Mouse (Mus musculus) heart, adult 8-10 months (tissue): ENCODE results near the gene Glis2. TPM values are rescaled to one million over a fixed set of nuclear protein-coding genes. Genes with fewer than 3 reads are reported as not detected.
A peak's percentile ranks its signal among the peaks of the same experiment; 100 is the strongest.

ENCODE experiments used
- DNase-seq: peaks from one replicate; pipeline ENCODE4 v3.0.0; 2022; ENCODE audit warnings: low spot score
- total RNA-seq, 4 experiments: library from RNA; stranded (reverse); gene quantifications; 2 replicates each; pipeline ENCODE4 v1.2.4; 2022

Gene Glis2
- 10 to 100 TPM in 2 of 4 experiments, 1 to 10 TPM in 2; 7.3 to 13.5 (median 9.5) TPM for total RNA-seq

DNA sequence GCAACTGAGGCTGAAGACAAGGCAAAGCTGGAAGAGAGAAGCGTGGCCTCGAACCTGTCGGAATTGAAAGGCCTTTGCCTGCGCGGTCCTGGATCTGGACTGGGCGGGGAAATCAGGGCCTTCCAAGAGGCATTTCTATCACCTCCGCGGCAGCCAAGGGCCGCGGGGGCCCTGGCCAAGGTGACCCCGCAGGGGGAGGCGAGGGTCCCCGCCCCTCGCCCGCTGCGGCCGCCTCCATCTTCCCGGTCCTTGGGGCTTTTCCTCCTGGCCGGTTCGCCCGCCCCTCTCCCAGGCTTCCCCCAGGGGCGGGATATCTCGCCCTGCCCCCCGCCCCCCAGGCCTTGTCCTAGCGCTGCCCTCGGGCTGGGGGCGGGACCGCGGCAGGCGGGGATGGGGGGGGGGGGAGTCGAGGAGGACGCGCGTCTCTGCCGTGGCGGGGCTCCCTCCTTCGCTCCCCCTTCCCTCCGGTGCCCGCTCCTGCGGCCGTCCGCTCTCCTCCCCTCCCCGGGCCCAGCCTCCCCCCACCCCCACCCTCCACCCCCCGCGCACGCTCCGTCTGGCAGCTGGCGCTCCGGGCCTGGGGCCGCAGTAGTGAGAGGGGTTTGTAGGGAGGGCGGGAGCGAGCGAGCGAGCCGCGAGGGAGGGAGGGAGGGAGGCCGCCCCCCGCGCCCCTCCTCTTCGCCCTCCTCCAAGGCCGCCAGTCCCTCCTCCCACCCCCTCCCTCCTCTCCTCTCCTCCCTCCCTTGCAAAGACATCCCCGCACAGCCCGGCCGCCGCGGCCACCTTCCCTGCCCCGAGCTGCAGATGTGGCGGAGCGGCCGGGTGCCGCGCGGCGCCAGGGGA, at the start of gene Glis2:
TSS of gene Glis2 (plus strand) at position 743 of the 843 bp plus-strand sequence.
- DNase-seq, result no peak

DNA sequence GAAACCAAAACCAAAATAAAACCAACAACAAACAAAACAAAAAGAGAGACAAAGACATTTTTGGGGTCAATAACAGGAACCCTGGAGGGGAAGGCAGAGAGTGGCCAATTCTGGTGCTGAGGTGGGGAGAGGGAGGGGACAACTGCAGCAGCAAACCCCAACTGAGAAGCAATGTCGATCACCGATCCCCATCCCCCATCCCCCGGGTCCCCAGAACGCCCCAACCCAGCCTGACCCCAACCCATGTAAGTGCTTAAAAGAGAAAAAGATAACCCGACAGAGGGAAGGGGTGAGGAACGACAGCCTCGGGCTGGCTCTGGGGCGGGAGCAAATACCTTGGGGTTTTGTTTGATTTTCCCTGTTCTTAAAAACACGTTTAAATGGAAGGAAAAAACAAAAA, 49.7 kb upstream of the Glis2 start:
- DNase-seq, result no peak

DNA sequence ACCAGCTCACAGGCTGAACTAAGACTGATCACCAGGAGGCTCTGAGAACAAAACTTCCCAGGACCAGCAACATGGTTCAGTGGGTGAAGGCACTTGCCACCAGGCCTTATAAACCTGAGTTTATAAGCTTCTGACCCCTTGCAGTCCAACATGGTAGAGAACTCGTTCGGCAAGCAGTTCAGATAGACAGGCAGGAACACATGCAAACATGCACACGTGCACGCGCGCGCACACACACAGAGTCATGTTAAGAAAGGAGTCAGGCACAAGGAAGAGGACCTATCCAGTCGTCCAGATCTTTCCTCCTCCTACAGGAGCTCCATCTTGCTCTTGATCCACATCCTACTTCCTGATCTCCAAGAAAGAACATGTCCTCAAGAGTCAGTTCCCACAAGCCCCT, 47.7 kb upstream of the Glis2 start:
- no peak for DNase-seq

DNA sequence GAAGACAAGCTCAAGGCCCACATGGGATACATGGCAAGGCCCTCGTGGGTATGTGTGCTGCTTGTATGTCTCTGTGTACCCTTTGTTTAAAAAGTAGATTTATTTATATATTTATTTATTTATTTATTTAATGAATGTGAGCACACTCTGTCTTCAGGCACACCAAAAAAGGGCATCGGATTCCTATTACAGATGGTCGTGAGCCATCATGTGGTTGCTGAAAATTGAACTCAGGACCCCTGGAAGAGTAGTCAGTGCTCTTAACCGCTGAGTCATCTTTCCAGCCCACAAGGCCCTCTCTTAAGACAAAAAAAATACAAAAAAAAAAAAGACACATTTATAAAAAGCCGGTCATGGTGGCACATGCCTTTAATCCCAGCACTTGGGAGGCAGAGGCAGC, 46.9 kb upstream of the Glis2 start:
- no peak for DNase-seq

DNA sequence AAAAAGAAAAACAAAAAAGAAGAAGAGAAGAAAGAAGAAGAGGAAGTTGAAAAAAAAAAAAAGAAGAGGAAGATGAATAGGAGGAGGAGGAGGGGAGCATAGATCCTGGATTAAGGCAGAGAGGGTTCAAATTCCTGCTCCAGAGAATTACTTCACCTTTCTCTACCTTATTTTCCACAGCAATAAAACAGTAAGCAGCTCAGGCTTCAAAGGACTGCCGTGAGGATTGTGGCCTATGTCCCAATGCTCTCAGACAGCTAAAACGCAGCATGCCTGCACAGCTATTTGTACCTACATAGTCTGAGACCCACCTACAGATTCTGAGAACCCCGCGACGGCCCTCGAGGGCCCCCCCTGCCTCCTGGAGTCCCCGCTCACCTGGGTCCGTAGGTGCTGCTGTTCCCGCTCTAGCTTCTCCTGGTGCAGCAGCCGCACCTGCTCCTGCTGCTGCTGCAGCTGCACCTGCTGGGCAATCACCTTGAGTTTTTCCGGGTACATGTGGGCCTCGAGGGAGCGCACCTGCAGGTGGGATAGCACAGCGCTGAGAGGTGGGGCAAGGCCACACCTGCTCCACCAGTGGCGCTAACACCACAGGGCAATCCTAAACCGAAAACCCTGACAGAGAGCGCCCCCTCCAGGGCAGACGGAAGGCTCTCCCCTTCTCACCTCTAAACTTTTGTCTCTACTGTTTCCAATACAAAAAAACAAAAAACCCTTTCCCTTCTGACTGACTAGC, 45.4 kb upstream of the Glis2 start:
- no peak for DNase-seq

DNA sequence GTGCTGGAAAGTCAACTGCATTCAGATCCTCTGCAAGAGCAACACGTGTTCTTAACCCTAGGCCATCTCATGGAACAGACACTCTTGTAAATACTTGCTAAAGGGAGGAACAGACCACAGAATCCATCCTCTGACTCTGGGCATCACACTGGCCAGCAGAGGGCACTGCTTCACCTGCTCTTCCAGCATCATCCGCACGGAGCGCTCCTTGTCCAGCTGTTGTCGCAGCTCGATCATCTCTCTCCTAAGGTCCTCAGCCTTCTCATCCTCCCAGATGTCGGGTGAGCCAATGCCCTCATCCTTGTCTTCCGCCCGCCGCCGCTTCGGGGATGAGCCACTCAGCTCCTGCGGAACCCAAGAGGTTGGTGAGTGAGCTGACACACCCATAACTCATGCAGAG, 43.5 kb upstream of the Glis2 start:
- DNase-seq, result peak; percentile 64

DNA sequence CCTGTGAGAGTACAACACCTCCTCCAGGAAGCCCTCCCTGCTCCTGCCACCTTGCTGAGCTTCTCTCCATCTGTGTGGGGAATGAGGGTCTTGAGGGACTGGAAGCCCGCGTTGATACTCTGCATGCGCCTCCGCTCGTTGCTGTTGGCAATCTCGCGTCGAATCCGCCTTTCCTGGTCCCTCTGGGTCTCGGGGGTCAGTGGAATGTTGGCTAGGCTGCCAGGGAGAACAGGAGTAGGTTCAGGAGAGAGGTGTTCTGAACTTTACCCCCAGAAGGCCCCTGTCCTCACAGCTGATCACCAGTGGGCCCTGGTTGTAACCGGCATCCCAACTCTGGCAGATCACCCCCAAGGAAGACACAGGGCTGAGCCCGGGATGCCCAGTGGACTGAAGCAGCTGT, 42.6 kb upstream of the Glis2 start:
- no peak for DNase-seq

DNA sequence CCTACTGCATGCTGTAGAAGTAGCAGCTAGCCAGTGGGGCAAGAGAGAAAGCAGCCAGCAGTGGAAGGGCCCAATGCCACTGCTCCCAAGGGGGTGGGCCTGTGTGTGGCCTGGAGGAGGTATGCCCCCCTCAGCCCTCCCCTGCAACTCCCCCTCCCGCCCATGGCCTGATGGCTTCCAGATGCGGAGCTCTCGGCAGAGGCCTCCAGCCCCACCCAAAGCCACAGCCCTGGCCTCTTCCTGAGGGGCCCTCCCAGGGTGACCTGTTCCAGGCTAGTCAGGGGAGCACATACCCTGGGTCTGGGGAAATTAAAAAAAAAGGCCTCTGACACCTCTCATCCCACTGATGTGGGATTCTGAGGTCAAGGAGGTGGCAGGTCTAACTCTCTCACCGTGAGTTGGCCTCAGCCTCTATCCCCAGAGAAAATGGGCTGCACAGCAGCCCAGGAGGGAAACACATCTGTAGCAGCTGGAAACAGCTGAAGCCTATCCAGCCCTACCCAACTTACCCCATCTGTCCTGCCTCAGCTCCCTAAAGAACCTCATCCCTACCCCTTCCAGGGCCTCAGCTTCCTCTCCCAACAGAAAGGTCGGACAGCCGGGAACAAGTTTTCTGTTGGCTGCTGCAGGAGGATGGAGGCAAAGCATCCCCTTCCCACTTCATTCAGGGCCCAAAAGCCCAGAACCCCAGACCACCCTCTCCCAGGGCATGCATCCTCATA, 41.5 kb upstream of the Glis2 start:
- no peak for DNase-seq

DNA sequence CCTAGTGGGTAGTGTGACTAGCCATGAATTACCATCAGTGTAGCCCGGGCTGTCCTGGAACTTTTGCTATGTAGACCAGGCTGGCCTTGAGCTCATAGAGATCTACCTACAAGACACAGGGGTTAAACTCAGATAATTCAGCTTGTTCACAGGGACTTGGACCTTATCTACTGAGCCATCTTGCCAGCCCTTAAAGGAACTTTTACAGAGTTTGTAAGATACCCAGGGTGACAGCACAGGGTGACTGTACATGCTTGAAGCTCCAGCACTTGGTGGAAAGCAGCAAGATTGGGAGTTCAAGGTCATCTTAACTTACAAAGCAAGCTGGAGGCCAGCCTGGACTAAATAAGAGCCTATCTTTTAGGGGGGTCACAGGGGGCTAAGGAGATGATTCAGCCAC, 39.0 kb upstream of the Glis2 start:
- DNase-seq, result no peak

DNA sequence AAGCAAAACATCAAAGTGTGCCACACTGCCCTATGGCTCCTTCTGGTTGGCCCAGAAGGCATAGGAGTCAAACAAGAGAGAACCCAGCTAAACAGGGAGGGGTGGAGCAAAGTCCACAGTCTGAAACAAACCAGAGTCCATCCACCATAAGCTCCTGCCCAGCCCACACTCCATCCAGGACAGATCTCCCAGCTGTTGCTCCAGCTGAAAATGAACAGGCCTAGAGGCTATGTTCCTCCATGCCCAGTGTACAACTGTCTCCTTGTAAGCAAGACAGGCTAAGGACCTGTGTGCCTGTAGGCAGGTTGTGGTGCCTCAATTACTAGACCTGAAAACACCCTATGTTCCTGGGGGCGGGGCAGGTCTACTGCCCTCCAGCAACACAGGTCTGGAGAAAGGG, 37.4 kb upstream of the Glis2 start:
- DNase-seq, result no peak

DNA sequence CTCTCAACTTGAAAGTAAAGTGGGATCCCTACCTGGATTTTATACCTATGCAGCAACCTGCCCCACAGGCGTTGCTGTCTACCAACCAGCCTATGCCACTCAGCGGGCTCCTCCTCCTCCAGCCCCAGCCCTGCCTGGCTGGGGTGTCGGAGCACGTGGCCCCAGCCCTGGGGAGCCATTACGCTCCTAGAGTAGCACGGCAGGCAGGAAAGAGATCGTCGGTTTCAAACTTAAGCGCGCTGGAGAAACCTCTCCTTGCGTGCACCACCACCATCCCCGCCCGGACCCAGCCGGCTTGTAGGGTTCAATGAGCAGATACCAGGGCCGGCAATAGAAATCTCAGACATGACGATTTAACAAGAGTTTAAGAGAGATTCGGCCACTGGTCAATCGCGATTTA, 36.6 kb upstream of the Glis2 start:
- DNase-seq, result peak; percentile 51

DNA sequence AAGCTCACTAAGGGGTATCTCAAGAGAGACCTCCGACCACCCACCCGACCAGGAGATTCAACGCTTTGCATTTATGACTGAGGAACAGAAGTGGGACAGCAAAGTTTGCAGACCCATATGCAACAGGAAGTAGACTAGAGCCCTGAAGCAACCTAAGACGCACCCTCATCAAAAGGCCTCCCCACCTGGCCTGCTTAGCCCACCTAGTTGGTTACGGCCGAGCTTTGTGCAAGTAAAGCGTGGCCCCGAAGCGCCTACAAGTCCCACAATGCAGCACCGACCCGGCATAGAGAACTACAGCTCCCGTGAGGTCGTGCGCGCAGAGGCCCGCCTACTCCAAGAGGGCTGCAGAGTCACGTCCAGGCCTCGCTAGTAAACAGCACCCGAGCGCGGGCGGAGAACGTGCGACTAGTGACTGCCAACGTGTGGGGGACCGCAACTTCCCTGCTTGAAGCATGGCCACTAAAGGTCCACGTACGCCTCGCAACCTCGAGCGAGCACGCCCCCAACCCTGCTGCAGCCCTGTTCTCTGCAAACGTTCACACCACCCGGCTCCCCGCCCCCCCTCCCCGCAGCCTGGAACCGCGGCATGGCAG, 36.0 kb upstream of the Glis2 start:
- DNase-seq, result peak; percentile 91

DNA sequence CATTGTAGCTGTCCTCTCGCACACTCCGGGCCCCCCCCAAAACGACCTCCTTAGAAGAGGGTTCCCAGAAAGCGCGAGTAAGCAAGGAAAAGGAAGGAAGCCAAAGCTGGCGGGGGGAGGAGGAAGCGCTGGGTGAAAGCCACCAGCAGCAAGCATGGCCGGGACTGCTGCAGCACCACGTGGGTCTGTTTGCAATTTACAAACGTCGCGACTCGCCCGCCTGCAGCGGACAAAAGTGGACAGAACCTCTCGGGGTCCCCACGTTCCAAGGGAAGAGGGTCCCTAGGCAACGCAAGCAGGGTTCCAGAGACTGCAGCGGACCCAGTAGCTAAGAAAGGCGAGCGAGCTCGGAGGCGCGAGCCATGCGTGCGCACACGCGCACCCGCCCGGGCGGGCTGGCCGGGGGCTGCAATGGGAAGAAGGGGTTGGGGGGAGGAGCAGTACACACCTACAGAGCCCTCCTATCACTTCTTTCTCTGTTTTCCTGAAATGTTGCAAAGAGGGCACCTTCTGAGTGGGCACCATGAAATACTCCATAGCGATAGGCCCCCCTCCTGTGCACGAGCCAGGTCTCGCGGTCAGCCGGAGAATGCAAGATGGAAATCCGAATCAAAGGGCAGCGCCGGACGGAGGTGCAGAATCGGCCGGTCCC, 35.4 kb upstream of the Glis2 start:
- peak; percentile 71 for DNase-seq

DNA sequence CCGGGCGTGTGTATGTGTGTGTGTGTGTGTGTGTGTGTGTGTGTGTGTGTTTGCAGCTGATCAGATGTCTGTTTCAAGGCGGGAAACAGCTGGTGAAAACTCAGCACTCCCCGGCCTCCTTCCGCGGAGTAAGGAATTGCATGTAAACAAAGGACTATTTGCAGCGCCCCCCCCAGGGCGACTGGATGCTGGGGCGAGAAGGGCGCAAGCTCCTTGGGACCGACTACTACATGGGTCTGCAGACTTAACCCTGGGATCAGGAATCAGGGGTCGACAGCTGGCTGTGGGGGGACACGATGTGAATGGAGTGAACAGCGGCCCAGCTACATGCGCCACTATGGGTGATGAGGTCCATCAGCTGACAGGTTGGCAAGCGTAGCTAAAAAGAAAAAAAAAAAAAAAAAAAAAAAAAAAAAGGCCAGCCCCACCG, 34.8 kb upstream of the Glis2 start, which contains the start of gene Tfap4:
TSS of gene Tfap4 (minus strand) at position 140 of the 430 bp plus-strand sequence.
- DNase-seq, result peak; percentile 88

DNA sequence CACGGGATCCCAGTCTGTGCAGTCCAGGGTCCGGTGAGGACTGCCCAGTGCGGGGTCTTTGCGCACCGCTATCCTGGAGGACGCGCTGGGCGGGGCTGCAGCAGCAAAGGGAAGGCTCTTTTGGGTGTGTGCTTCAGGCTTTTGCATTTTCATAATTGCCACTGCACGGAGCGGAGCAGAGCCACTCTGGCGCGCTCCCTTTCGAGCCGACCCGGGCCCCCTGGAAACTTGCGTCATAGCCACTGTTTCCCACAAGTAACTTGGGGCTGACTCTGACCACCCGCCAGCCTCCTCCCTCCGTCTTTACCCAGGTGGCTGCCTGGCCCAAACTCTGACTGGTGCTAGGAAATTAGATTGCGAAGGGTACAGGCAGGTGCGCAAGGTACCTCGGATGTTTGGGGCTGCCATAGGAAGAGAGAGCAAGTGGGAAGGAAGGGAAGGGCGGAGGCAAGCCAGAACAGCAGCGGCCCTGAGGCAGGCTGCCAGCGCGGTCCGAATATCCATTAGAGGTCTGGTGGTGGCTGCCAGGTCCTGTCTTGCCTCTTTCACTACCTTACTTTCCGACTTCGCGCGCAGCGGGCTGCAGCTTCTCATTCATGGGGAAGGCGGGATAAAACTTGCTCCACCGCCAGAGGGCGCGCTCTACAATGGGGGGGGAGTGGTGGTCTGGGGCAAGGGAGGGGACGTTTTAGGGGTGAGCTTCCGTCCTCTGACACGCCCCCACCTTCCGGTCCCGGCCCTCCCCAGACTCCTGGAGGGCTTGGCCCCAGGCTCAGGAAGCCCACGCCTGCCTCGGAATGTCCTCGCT, 34.2 kb upstream of the Glis2 start:
- DNase-seq, result peak; percentile 71

DNA sequence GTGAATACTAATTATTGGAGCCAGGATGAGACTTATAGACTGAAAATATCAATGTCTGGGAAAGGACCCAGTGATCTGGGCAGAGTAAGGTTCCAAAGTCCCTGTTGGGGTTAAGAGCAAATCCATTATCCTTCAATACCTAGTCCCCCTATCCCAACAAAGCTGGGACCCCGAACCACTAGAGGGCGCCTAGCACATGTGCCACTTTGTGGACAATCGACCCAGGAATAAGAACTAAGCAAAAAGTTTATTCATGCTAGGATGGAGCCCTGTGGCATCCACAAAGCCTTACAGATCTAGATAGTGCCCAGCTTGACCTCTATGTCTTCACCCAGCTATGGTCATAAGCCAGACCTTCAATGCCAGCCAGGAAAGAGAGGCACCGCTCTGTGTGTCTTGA, 26.6 kb upstream of the Glis2 start:
- DNase-seq, result peak; percentile 85

DNA sequence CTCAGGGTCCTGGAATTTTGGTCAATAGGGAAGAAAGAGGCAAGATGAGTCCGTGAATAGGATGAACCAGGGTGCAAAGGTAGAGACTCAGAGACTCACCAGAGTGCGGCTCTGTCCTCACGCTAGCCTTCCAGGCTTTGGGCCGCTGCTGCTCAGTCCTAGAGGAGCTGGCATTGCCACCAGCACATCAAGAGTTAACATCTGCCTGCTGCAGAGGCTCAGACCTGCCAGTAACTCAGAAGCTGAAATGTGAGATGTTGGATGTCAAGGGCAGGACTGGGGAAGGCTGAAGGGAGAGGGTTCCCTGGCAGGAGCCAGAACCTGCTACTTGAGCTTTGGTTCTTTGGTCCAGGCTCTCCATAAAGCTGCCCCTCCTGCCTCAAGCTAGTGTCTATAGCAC, 23.8 kb upstream of the Glis2 start:
- no peak for DNase-seq

DNA sequence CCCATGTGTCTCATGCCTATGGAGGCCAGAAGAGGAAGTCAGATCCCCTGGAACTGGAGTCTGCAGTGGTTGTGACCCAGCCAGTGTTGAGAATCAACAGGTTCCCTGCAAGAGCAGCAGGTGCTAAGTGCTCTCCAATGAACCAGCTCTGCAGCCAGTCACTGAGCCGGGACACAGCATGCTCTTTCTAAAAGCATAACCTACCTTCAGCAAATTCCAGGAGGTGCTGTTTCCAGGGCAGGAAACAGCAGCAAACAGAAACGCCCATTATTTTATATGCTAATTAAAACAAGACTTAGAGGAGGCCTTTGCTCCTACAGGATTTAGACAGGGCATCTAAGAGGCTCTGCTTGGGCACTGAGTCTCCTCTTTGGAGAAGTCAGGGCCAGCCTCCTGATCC, 18.5 kb upstream of the Glis2 start:
- DNase-seq, result no peak

DNA sequence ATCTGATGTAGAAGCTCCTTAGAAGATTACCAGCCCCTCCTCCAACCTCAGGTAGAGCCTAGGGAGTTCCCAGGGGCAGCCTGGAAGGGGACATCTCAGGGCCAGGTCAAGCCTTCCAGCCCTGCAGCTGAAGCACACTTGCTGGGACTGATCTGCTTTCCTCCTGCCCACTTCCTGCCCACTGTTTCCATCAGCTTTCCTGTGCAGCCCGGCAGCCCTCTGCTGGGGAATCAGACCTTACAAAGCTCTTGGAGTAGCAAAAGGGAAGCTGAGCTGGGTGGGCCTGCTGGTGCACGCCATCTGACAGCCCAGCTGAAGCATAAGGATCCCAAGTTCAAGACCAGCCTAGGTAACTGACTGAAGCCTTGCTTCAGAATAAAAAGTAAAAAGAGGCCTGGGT, 17.6 kb upstream of the Glis2 start:
- no peak for DNase-seq

DNA sequence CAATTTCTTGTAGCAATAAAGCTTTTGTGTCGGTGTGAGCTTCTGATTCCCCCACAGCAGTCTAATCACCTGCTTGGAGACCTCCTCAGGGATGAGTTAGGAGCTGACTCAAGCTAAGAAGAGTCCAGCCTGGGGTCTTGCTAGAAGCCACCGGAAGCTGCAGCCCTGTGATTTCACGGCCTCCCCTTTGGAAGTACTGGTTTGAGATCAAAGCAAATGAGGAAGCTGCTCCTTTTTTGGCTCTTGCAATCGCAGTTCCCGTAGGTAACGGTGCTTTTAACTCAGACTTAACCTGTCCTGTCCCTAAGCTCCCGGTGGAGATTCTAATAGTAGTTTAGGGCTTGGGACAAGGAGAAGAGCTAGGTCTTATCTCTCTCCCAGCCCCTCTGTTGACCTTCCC, 15.9 kb upstream of the Glis2 start:
- DNase-seq, result no peak
